Mouse (Mus musculus) limb, embryonic 12.5 days (tissue): ENCODE data around the gene Rbm15. TPM values are rescaled to one million over a fixed set of nuclear protein-coding genes. Genes with fewer than 3 reads are reported as not detected.
A peak's percentile ranks its signal among the peaks of the same experiment; 100 is the strongest.

Experiments
- ATAC-seq: fragments of 200-750 bp; cut with Nextera tagmentation; 2 replicates; pipeline ENCODE4 v1.8.0; 2017; ENCODE audit warnings: low read depth, moderate TSS enrichment; ENCODE audit not compliant: insufficient number of reproducible peaks, insufficient read depth, low FRiP score, low TSS enrichment
- H3K27ac ChIP-seq: fragments of 300-500 bp; sonication (generic); 2 replicates; pipeline ENCODE4 v1.5.1; 2016; ENCODE audit warnings: mild to moderate bottlenecking, moderate library complexity
- H3K27me3 ChIP-seq: fragments of 300-500 bp; sonication (generic); 2 replicates; pipeline ENCODE4 v1.6.1; 2016; ENCODE audit warnings: mild to moderate bottlenecking, moderate library complexity
- H3K36me3 ChIP-seq: fragments of 300-500 bp; sonication (generic); 2 replicates; pipeline ENCODE4 v1.6.1; 2016; ENCODE audit warnings: mild to moderate bottlenecking, moderate library complexity
- H3K4me1 ChIP-seq: fragments of 300-500 bp; sonication (generic); replicated peaks from 2 replicates; pipeline ENCODE4 v1.6.1; 2016
- H3K4me2 ChIP-seq: fragments of 300-500 bp; sonication (generic); 2 replicates; pipeline ENCODE4 v1.6.1; 2016; ENCODE audit warnings: mild to moderate bottlenecking, moderate library complexity
- H3K4me3 ChIP-seq: fragments of 300-500 bp; sonication (generic); replicated peaks from 2 replicates; pipeline ENCODE4 v1.5.1; 2016; ENCODE audit warnings: mild to moderate bottlenecking
- H3K9ac ChIP-seq: fragments of 300-500 bp; sonication (generic); replicated peaks from 2 replicates; pipeline ENCODE4 v1.6.1; 2016; ENCODE audit warnings: mild to moderate bottlenecking, moderate library complexity
- H3K9me3 ChIP-seq: fragments of 300-500 bp; sonication (generic); 2 replicates; pipeline ENCODE4 v1.6.1; 2016; ENCODE audit warnings: mild to moderate bottlenecking, moderate library complexity
- WGBS: fragments of 180-500 bp; shearing (Covaris S2); methylation state at CpG from one replicate; pipeline ENCODE4 v1.1.7; 2016; 5-methylcytosine and 5-hydroxymethylcytosine counted together
- polyA plus RNA-seq: library from polyadenylated mRNA; unstranded; fragments of >200 nt; fragmentation: Nextera tagmentation; extraction: Ambion mirVana; gene quantifications from 2 replicates; pipeline ENCODE4 v1.2.1, GENCODE M21; 2016

The Rbm15 gene
- polyA plus RNA-seq, 1 experiment from 2014 or later, result 18.9 TPM

DNA sequence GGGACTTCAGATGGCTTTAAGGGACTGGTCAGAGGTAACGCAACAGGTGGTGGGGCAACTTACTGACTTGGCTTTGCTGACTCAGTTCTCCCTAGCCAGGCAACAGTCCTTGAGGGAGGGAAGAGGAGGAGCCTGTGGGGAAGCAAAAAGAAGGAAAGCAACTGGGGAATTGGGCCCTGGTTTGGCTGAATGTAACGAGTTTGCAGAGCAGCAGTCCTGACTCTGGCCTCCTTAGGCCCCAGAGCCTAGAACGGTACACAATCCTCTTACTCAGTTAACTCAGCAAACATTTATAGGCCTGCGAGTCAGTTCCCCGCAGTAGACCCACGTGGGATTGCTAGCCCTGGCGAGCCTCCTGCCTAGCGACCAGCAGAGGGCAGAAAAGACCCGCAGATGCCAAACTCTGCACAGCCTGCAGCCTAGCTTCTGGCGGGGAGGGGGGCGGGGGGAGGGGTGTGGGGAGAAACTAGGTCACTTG, 23.5 kb upstream of the Rbm15 start:
- ATAC-seq, result peak; percentile 82
- Histone ChIP-seq H3K9me3 (no peaks in the 10 kb centered on the region), H3K4me3 (no peak overlapping the region), H3K27me3 (peaks cover 16% of the 10 kb centered on the region; the same call in 1 of the 2 replicates), H3K9ac (peak overlapping the region; percentile 54), H3K27ac (no peak overlapping the region), H3K4me2 (peak overlapping the region; percentile 40), H3K36me3 (no peaks in the 10 kb centered on the region), H3K4me1 (peaks cover 23% of the 10 kb centered on the region)
- 2% methylated on average over 11 of the region's 11 CpGs for WGBS

DNA sequence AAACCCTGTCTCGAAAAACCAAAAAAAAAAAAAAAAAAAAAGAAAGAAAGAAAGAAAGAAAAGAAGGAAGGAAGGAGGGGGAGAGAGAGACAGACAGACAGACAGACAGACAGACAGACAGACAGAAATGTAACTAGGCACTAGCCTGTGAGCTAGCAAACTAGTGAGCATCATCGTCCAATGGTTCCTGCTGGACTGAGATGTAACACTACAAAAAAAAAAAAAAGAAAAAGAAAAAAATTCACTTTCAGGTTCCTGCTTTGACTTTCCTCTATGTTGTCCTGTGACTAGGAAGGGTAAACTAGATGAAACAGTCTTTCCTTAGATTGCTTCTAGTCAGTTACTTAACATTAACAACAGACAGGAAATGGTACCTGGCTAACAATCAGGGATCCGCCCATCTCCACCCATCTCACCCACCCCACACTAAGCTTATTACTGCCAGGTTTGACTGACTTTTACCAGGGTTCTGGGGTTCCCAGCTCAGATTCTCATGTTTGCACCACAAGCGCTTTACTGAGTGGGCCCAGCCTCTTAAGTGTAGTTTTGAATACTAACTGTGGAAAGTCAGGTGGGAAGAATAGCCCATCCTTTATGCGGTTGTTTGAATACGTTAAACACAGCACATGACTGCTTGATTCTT, 22.3 kb upstream of the Rbm15 start:
- H3K9me3 ChIP-seq, result no peaks in the 10 kb centered on the region
- H3K4me1 ChIP-seq, result peaks cover 14% of the 10 kb centered on the region
- WGBS, result 88% methylated on average over 6 of the region's 6 CpGs
- H3K27ac ChIP-seq, result no peak overlapping the region
- H3K27me3 ChIP-seq, result peaks cover 24% of the 10 kb centered on the region; the same call in 1 of the 2 replicates
- H3K4me2 ChIP-seq, result no peak overlapping the region
- no peak overlapping the region for H3K9ac ChIP-seq
- H3K36me3 ChIP-seq, result no peaks in the 10 kb centered on the region
- no peak for ATAC-seq
- no peak overlapping the region for H3K4me3 ChIP-seq

DNA sequence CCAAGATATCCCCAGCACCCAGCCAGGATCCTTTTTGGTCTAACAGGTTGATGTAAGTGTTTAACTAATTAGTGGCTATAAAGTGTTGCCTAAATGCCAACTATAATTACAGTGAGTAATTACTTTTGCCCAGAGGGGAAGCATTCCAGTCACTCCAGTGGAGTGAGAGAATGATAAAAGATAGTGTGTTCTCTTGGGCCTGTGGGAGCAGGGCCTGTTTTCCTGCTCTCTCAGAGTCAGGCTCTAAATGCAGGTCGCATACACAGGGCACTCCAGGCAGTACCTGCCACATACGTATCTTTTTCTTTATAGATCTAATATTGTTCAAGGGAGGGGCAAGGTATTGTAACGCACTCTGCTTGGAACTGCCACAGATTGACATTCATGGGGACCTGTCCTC, 18.2 kb upstream of the Rbm15 start:
- Histone ChIP-seq H3K27ac (no peak overlapping the region), H3K9me3 (no peaks in the 10 kb centered on the region), H3K36me3 (no peaks in the 10 kb centered on the region), H3K9ac (no peak overlapping the region), H3K27me3 (peaks cover 27% of the 10 kb centered on the region; the same call in 1 of the 2 replicates), H3K4me2 (no peak overlapping the region), H3K4me1 (no peaks in the 10 kb centered on the region; the same call in 1 of the 2 replicates), H3K4me3 (no peak overlapping the region)
- WGBS, result 50% methylated on average over 3 of the region's 3 CpGs
- no peak; the same call in 1 of the 2 replicates for ATAC-seq

DNA sequence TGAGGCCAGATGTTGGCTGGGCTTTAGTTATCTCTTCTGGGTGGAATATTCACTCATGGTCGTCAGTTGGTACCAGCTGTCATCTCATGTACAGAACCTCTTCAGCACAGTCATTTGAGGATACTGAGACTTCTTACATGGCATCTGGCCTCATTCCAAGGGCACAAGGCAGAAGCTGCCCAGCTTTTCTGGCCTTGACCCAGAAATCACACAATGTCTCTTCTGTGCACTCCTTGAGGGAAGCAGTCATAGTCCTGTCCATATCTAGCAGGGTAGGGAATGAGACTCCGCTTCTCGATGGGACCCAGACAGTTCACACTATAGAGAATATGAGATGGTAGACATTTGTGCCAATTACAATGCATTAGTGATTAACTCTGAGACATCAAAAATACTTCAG, 15.5 kb upstream of the Rbm15 start:
- H3K4me3 ChIP-seq, result no peak overlapping the region
- no peaks in the 10 kb centered on the region for H3K36me3 ChIP-seq
- no peak overlapping the region for H3K4me2 ChIP-seq
- peaks cover 10% of the 10 kb centered on the region for H3K4me1 ChIP-seq
- H3K9ac ChIP-seq, result no peak overlapping the region
- peaks cover 21% of the 10 kb centered on the region; the same call in 1 of the 2 replicates for H3K27me3 ChIP-seq
- H3K9me3 ChIP-seq, result no peaks in the 10 kb centered on the region
- H3K27ac ChIP-seq, result no peak overlapping the region
- WGBS, result 87% methylated on average over 3 of the region's 3 CpGs
- no peak for ATAC-seq

DNA sequence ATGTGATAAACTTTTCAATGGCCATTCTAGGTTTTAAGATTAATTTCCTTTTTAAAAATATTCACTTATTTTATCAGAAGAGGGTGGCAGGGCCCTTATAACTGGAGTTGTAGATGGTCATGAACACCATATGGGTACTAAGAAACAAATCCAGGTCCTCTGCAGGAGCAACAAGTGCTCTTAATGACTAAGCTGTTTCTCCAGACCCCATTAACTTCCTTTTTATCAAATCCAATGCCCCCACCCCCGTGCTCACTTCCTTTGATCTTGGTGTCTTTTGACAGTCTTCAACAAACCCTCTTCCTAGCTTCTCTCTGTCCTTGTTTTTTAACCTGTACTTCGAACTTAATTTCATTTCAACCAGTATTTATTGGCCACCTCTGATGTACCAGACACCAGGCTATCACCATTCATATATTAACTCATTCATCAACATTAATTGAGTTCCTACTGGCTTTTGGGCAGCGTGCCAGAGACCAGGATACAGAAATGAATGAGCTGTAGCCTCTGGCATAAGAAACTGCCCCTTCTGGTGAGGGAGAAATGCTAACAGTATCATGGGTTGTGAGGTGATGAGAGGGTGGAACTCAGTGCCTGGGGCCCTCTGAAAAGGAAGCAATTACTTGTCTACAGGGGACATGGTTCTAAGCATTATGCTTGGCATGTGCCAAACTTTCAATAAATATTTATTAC, 11.7 kb upstream of the Rbm15 start:
- H3K4me1 ChIP-seq, result peaks cover 14% of the 10 kb centered on the region
- H3K9ac ChIP-seq, result no peak overlapping the region
- H3K27ac ChIP-seq, result no peak overlapping the region
- H3K4me3 ChIP-seq, result no peak overlapping the region
- H3K4me2 ChIP-seq, result no peak overlapping the region
- ATAC-seq, result no peak
- WGBS, result 16% methylated on average over 3 of the region's 3 CpGs
- no peaks in the 10 kb centered on the region for H3K36me3 ChIP-seq
- peaks cover 14% of the 10 kb centered on the region for H3K27me3 ChIP-seq
- H3K9me3 ChIP-seq, result no peaks in the 10 kb centered on the region

DNA sequence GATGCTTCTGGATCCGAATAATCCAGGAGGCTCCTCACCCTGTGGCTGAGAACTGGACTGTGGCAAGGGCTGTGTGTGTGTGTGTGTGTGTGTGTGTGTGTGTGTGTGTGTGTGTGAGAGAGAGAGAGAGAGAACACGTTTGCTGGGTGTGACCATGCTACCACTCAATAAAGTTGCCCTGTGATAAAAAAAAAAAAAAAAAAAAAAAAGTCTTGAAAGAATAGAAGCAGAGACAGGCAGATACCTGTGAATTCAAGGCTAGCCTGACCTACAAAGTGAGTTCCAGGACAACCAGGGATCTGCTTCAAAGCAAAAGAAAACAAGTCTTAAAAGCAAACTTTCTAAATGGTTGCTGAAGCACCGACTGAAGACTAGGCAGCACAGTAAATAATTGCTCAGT, 10.5 kb upstream of the Rbm15 start:
- peaks cover 13% of the 10 kb centered on the region for H3K27me3 ChIP-seq
- no peak overlapping the region for H3K9ac ChIP-seq
- H3K4me3 ChIP-seq, result no peak overlapping the region
- ATAC-seq, result no peak
- H3K36me3 ChIP-seq, result no peaks in the 10 kb centered on the region
- WGBS, result 38% methylated on average over 3 of the region's 3 CpGs
- H3K27ac ChIP-seq, result no peak overlapping the region
- H3K4me2 ChIP-seq, result no peak overlapping the region; the same call in 1 of the 2 replicates
- no peaks in the 10 kb centered on the region for H3K9me3 ChIP-seq
- peaks cover 14% of the 10 kb centered on the region for H3K4me1 ChIP-seq

DNA sequence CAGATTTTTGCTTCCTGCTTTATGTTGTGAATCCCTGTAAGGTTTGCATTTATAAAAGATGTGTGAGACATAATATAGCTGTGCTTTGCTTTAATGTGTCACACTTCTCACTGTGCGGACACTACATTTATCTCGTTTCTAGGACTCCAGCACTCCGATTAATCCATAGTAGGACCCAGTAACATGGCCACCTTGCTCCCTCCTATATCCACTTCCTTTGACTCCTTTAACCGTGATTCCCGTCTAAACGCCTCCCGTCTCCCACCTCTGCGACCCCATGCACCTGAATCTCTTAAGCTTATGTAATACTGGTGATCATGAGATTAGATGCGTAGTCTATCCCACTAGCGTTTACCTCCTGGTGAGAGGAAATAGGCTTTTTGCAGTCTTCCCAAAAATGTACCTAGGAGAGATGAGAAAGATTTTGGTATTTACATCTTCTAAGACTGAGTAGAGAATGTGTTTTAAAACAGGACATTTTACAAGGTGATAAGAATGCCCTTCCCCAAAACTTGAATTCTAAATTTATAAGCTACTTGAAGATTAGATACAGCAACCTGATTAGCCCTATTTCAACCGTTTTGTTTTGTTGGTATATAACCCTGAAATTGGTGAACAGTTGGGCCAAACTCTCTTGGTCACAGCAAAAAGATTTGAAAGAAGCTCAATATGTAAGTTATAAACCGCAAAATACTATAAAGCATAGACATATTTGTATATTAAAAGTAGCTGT, 895 bp upstream of the Rbm15 start:
- H3K9ac ChIP-seq, result peak overlapping the region; percentile 92
- no peak for ATAC-seq
- WGBS, result 10% methylated on average over 12 of the region's 12 CpGs

DNA sequence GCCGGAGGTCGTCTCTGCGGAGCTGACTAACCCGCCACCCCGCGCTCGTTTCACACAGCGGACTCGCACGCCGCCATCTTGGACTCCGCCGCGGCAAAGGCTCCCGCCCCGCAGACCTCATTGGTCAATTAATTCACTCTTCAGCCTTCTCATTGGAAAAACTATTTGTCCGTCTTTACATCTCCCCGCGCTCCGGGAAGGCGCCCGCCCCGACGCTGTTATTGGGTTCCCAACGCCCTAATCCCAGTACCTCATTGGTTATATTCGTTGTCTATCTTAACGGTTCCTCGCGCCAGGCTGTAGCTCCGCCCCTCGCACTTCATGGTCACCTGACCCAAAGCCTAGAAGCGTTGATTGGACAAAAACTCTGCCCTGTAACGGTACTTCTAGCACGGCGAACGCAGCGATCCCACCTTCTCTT, 503 bp downstream of the Rbm15 start:
- WGBS, result under 1% methylated on average over 37 of the region's 37 CpGs
- Histone ChIP-seq H3K9me3 (no peaks in the 10 kb centered on the region), H3K4me3 (peak overlapping the region; percentile 92), H3K27ac (peak overlapping the region; percentile 99), H3K27me3 (no peaks in the 10 kb centered on the region), H3K36me3 (peaks cover 18% of the 10 kb centered on the region), H3K9ac (peak overlapping the region; percentile 92), H3K4me1 (peaks cover 30% of the 10 kb centered on the region), H3K4me2 (peak overlapping the region; percentile 92; the same call in 1 of the 2 replicates)
- ATAC-seq, result peak; percentile 97

More for the DNA sequence above, 895 bp upstream of the Rbm15 start:
- peak overlapping the region; percentile 92 for H3K4me3 ChIP-seq
- H3K36me3 ChIP-seq, result peaks cover 16% of the 10 kb centered on the region
- no peaks in the 10 kb centered on the region for H3K9me3 ChIP-seq
- no peaks in the 10 kb centered on the region for H3K27me3 ChIP-seq
- peaks cover 27% of the 10 kb centered on the region for H3K4me1 ChIP-seq
- H3K27ac ChIP-seq, result peak overlapping the region; percentile 99
- H3K4me2 ChIP-seq, result peak overlapping the region; percentile 75

DNA sequence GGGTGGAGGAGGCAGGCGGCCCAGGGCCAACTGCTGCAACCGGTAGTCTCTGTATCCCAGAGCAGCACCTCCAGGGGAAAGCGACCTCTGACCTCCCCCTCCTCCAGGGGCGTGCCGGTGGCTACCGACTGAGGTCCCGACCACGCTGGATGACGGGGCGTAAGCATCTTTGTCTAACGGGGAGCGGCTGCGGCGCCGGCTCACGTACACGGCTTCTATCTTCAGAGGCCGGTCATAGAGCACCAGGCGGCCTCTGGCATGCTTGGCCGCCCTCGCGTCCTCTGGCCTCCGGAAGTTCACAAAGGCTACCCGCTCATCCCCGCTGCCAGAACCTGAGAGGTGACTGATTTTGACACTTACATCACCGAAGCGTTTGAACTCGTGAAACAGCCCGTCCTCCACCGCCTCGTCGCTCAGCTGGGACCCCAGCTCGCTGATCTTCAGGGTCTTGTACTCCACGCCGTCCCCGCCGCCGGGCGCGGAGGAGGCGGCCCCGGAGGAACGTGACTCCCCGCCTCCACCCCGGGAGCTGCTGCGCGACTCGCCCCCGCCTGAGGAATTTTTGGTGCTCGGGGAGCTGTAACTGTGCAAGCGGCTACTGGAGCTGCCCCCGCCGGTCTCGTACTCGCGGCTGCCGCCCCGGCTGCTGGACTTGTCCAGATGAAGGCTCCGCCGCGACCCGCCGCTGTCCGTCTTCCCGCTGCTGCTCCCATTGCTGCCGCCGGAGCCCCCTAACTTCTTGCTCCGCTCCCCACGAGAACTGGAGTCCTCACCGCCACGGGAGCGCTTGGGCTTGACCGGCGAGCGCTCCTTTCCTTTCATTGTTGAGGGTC, 1.1 kb downstream of the Rbm15 start:
- WGBS, result under 1% methylated on average over 75 of the region's 75 CpGs
- peak overlapping the region; percentile 92 for H3K4me3 ChIP-seq
- no peaks in the 10 kb centered on the region for H3K9me3 ChIP-seq
- ATAC-seq, result no peak
- H3K4me2 ChIP-seq, result peak overlapping the region; percentile 92
- peak overlapping the region; percentile 87 for H3K9ac ChIP-seq
- no peaks in the 10 kb centered on the region for H3K27me3 ChIP-seq
- H3K27ac ChIP-seq, result peak overlapping the region; percentile 94
- H3K4me1 ChIP-seq, result peaks cover 34% of the 10 kb centered on the region
- peaks cover 22% of the 10 kb centered on the region for H3K36me3 ChIP-seq

DNA sequence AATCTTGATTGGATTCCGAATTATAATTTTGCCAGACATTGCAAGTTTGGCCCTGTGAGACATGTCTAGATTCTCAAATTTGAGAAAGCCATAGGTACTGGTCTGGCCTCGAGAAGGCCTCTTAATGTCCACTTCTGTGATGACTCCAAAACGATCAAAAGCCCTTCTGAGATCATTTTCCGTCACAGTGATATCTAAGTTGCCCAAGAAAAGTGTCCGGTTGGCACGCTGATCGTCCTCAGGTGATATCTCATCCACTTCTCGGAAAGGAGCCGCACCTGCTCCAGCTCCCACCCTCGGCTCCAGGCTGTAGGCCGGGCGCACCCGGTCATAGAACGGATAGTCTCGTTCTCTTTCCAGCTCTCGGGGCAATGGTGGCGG, 1.7 kb downstream of the Rbm15 start:
- no peaks in the 10 kb centered on the region for H3K27me3 ChIP-seq
- H3K9me3 ChIP-seq, result no peaks in the 10 kb centered on the region
- peaks cover 22% of the 10 kb centered on the region for H3K36me3 ChIP-seq
- H3K4me3 ChIP-seq, result peak overlapping the region; percentile 92
- peak overlapping the region; percentile 87 for H3K9ac ChIP-seq
- peaks cover 34% of the 10 kb centered on the region for H3K4me1 ChIP-seq
- 24% methylated on average over 17 of the region's 17 CpGs for WGBS
- peak overlapping the region; percentile 92 for H3K4me2 ChIP-seq
- no peak for ATAC-seq
- no peak overlapping the region for H3K27ac ChIP-seq
